Mouse (Mus musculus) forelimb bud, embryonic 11.5 days (tissue): ENCODE measurements around the gene Dpf1.

ENCODE experiments used
- DNase-seq: peaks from one replicate; pipeline ENCODE4 v3.0.0-alpha.2; 2012; ENCODE audit warnings: low read depth, low spot score

Gene Dpf1

GRCm38 (mm10) chr7:29288942-29289638 is 14.7 kb upstream of the Dpf1 start, which contains the start of gene Ppp1r14a:
Gene Ppp1r14a (plus strand): TSS chr7:29289308.
- peak; percentile 72 for DNase-seq

DNA sequence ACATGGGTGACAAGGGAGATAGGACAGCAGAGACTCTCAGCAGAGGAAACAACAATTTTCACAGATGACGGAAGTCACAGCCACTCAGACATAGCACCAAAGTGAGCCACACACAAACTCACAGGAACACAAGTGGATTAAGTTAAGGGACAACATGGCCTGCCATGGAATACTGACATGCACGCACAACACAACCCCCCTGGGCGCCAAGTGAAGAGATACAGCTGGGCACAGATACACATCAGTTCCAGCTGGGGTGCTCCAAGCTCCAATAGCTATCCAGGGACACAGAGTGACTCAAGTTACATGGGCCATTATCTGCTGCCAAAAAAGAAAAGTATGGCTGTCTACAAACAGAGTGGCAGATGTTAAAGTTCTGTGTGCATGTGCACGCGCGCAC is 13.9 kb upstream of the Dpf1 start:
- DNase-seq = no peak

GRCm38 (mm10) chr7:29290691-29291485 is 12.9 kb upstream of the Dpf1 start:
- no peak for DNase-seq

GRCm38 (mm10) chr7:29291616-29292457 is 11.9 kb upstream of the Dpf1 start:
- no peak for DNase-seq

DNA sequence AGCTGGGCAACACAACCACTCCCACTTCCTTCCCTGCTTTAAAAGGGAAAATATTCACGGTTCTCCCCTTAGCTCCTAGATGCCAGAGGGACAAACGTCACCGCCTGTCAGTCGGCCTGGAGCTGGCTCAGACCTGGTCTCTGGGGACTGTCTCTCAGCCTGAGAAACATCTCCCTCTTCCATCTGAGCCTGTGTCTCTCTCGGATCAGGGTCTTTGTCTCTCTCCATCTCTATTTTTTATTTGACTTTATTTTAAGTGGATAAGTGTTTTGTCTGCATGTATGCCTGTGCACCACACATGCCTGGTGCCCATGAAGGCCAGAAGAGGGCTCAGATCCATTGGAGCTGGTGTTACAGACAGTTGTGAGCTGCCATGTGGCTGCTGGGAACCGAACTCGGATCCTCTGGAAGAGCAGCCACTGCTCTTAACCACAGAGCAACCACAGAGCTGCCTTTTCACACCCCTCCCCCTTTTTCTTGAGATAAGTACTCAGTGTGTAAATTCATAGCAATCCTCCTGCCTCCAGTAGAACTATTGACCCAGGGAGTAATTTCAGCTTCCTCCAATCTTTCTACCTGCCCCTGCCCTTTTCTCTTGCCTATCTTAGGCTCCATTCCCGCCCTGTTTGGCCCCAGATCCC is 11.2 kb upstream of the Dpf1 start:
- no peak for DNase-seq

DNA sequence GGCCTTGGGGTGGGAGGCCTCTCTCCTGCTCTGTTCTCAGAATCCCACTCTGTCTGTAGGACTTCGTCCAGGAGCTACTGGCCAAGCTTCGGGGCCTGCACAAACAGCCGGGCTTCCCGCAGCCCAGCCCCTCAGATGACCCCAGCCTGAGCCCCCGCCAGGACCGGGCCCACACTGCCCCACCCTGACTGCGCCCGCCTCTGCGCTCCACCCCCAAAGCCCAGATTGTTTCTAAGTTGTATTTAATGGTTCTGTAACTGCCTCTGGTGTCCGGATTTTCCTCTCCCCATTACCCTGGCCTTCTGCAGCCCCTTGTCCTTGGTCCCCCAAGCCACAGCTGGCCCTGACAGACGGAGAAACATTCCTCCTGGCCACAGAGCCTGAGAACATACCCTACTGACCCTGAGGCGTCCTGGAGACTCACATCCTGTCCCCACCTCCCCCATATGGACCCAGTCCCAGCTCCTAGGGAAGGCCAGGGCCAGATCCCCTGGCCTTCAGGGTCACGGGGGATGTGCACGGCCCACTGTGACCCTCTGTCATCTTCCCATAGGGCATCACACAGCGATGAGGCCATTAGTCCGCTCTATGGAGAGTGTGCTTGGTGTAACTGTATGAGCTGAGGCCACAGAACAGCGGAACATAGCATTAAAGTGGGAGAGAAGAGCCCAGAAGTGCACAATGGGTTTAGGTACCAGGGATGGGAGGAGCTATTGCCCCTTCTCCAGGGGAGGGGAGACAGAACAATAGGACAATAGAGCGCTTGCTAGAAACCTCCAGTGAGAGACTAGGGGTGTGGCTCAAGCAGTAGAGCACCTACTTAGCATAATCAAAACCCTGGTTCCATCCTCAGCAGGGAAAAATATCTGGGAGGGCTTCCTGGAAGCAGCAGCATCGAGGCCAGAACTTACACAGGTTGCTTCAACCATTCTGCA is 10.4 kb upstream of the Dpf1 start:
- no peak for DNase-seq

- DNase-seq = no peak
Measured at GRCm38 (mm10) chr7:29294111-29294761, 9.5 kb upstream of the Dpf1 start.

GRCm38 (mm10) chr7:29295861-29296647 is 7.7 kb upstream of the Dpf1 start:
- DNase-seq = no peak

DNA sequence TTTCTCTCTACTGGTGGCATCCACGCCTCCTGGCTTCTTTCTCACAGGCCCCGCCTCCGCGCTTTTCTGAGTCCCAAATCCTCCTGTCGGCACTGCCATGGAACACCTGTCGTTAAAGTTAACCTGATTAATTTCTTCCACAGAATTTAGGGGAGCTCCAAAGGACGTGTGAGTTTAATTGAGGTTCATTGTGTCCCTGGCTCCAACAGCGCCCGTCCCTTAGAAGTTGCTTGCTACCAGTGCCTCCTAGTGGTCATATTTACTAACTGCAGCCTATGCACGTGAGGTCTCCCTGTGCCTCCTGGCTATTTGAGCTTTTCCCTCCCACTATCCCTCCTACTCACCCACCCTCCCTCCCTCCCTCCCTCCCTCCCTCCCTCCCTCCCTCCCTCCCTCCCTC is 6.8 kb upstream of the Dpf1 start:
- peak; percentile 84 for DNase-seq

GRCm38 (mm10) chr7:29301127-29301566 is 2.6 kb upstream of the Dpf1 start:
- peak; percentile 86 for DNase-seq

- no peak for DNase-seq
Measured at GRCm38 (mm10) chr7:29302641-29303040, 1.1 kb upstream of the Dpf1 start.

DNA sequence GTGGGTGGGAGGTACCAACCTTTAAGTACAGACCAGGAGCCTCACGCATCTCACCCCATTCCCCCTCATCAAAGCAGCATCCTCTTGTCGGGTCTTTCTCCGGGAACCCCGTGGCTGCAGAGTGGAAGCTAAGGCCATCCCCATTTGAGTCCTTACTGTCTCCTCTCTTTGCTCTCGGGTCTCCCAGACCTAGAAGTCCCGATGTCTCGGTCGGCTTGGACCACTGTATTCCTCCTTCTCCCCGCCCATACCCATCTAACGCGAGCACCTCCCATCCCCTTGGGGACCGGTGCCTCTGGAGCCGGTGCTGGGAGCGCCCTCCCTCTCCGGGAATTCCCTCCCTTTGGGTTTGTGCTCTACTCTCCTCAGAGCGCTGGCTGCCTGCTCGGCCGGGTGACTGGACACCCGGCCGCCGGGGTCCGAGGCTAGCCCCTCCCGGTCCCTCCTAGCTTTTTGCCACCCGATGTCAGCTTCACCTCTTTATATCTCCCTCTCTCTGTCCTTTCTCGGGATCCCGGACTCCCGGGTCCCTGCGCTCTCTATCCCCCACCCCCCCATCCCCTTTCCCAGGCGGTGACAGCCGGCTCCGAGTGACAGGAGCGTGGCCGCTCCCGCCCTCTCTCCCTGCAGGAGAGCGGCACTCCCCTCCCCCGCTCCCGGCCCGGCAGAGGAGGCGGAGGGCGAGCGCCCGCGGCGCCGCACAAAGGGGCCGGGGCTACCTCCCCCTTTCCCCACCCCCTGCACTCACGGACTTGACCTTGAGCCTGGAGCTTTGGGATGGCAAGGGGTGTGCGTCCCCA is 912 bp downstream of the Dpf1 start:
- DNase-seq = no peak

GRCm38 (mm10) chr7:29305263-29305988 is 1.7 kb downstream of the Dpf1 start:
- no peak for DNase-seq

DNA sequence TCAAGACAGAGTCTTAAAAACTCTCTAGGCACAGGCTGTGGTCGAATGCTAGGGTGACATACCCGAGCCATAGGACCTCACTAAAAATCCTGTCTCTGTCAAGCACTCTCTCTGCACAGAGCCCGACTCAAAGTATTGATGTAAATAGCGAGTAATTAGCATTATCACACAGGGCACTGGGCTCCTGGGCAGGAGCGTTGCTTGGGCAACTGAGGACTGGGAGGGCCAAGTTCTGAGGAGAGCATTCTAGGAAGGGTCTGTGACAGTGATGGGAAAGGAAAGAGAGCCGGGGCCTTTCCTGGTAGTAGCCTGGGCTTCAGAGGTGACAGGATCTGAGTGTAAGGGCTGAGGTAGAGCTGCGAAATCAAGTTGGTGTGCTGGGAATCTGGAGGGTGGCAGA is 2.4 kb downstream of the Dpf1 start:
- no peak for DNase-seq

GRCm38 (mm10) chr7:29306619-29307018 is 2.9 kb downstream of the Dpf1 start:
- no peak for DNase-seq

- peak; percentile 90 for DNase-seq
Measured at GRCm38 (mm10) chr7:29307350-29308104, 3.8 kb downstream of the Dpf1 start.

- no peak for DNase-seq
Measured at GRCm38 (mm10) chr7:29309221-29309721, 5.5 kb downstream of the Dpf1 start.
